Mouse (Mus musculus) lung, postnatal 14 days (tissue): ENCODE results near the gene Slc7a7.
A peak's percentile ranks its signal among the peaks of the same experiment; 100 is the strongest.
"Not testable (repeated sequence)": the region's sequence is repeated elsewhere in the genome, so short reads cannot be mapped to it uniquely, and the experiment has no call there.

Experiments
- DNase-seq: peaks from one replicate; pipeline ENCODE4 v3.0.0; 2021

Slc7a7 gene

GRCm38 (mm10) chr14:54370595-54370994 is 47.0 kb downstream of the Slc7a7 start:
- DNase-seq, result no peak

GRCm38 (mm10) chr14:54369372-54369771 is 48.2 kb downstream of the Slc7a7 start:
- no peak for DNase-seq

- no peak for DNase-seq
These were observed 50.0 kb downstream of the Slc7a7 start for GRCm38 (mm10) chr14:54367429-54368060.

- no peak for DNase-seq
These were observed 51.0 kb downstream of the Slc7a7 start for GRCm38 (mm10) chr14:54366581-54366980.

GRCm38 (mm10) chr14:54365026-54365645 is 52.4 kb downstream of the Slc7a7 start:
- no peak for DNase-seq

- no peak for DNase-seq
These were observed 54.4 kb downstream of the Slc7a7 start for GRCm38 (mm10) chr14:54363156-54363555.

- peak; percentile 97 for DNase-seq
These were observed 56.8 kb downstream of the Slc7a7 start, which contains the start of gene Oxa1l for GRCm38 (mm10) chr14:54360577-54361340. Oxa1l (plus strand) TSS chr14:54360834.

GRCm38 (mm10) chr14:54354406-54354805 is 63.2 kb downstream of the Slc7a7 start:
- DNase-seq, result no peak

- DNase-seq, result no peak
These were observed 65.3 kb downstream of the Slc7a7 start for GRCm38 (mm10) chr14:54352314-54352713.

GRCm38 (mm10) chr14:54350773-54351541 is 66.6 kb downstream of the Slc7a7 start:
- DNase-seq, result not testable (repeated sequence)

GRCm38 (mm10) chr14:54341807-54342206 is 75.8 kb downstream of the Slc7a7 start:
- DNase-seq, result not testable (repeated sequence)

GRCm38 (mm10) chr14:54340836-54341235 is 76.7 kb downstream of the Slc7a7 start:
- DNase-seq, result no peak

GRCm38 (mm10) chr14:54333452-54334189 is 84.0 kb downstream of the Slc7a7 start:
- no peak for DNase-seq

GRCm38 (mm10) chr14:54332176-54333074 is 85.2 kb downstream of the Slc7a7 start:
- no peak for DNase-seq

GRCm38 (mm10) chr14:54331178-54331577 is 86.4 kb downstream of the Slc7a7 start:
- no peak for DNase-seq

- no peak for DNase-seq
These were observed 88.4 kb downstream of the Slc7a7 start for GRCm38 (mm10) chr14:54329201-54329600.

GRCm38 (mm10) chr14:54328548-54328947 is 89.0 kb downstream of the Slc7a7 start:
- no peak for DNase-seq

- DNase-seq, result no peak
These were observed 93.1 kb downstream of the Slc7a7 start for GRCm38 (mm10) chr14:54324486-54324885.

GRCm38 (mm10) chr14:54321556-54322376 is 95.8 kb downstream of the Slc7a7 start:
- DNase-seq, result no peak
